Mouse (Mus musculus): ENCODE measurements around the gene Romo1. TPM values are rescaled to one million over a fixed set of nuclear protein-coding genes. Genes with fewer than 3 reads are reported as not detected.
"Not testable (repeated sequence)": the region's sequence is repeated elsewhere in the genome, so short reads cannot be mapped to it uniquely, and the experiment has no call there.

Romo1 gene
- polyA plus RNA-seq (2016; fragmentation: Nextera tagmentation; extraction: Ambion mirVana), result 388 and 397 TPM in 2 replicates

GRCm38 (mm10) chr2:156143953-156144724 is at the start of gene Romo1, which contains the start of gene Nfs1:
Gene Romo1, plus strand, starts transcription at chr2:156144039.
Gene Nfs1, minus strand, starts transcription at chr2:156144186.
- H3K27ac ChIP-seq, result peak within 1 kb of the TSS; percentile 95
- H3K9me3 ChIP-seq, result no peaks in the 10 kb centered on the region
- H3K27me3 ChIP-seq, result no peaks in the 10 kb centered on the region
- WGBS, result under 1% methylated on average over 70 of the region's 70 CpGs
- peak within 1 kb of the TSS; percentile 75 for H3K4me3 ChIP-seq (replicated peaks)
- peaks cover 19% of the 10 kb centered on the region for H3K4me1 ChIP-seq
- ATAC-seq (ENCODE audit: low FRiP score), result peak; percentile 99
- H3K4me2 ChIP-seq, result peak within 1 kb of the TSS; percentile 72
- peak within 1 kb of the TSS; percentile 87 for H3K9ac ChIP-seq
- H3K36me3 ChIP-seq (replicated peaks), result peaks cover 31% of the 10 kb centered on the region

GRCm38 (mm10) chr2:156110627-156111357 is 33.0 kb upstream of the Romo1 start:
- 1% methylated on average over 16 of the region's 16 CpGs for WGBS
- H3K27ac ChIP-seq, result peak overlapping the region; percentile 93
- no peaks in the 10 kb centered on the region for H3K27me3 ChIP-seq
- peak; percentile 75 for ATAC-seq (ENCODE audit: low FRiP score)
- peak overlapping the region; percentile 63 for H3K4me2 ChIP-seq
- peak overlapping the region; percentile 95 for H3K4me3 ChIP-seq (replicated peaks)
- no peaks in the 10 kb centered on the region for H3K9me3 ChIP-seq
- peaks cover 4% of the 10 kb centered on the region for H3K36me3 ChIP-seq (replicated peaks)
- peak overlapping the region; percentile 97 for H3K9ac ChIP-seq
- H3K4me1 ChIP-seq, result peaks cover 16% of the 10 kb centered on the region

GRCm38 (mm10) chr2:156111358-156112079 is 32.3 kb upstream of the Romo1 start, which contains the start of the genes Cpne1 and Rbm12:
Gene Cpne1, minus strand, starts transcription at chr2:156111965.
Gene Rbm12, minus strand, starts transcription at chr2:156111978.
- ATAC-seq (ENCODE audit: low FRiP score), result peak; percentile 97
- Histone ChIP-seq H3K27ac (peak within 1 kb of the TSS; percentile 93), H3K4me3 (replicated peaks) (peak within 1 kb of the TSS; percentile 95), H3K36me3 (replicated peaks) (no peaks in the 10 kb centered on the region), H3K9me3 (no peaks in the 10 kb centered on the region), H3K9ac (peak within 1 kb of the TSS; percentile 97), H3K4me2 (peak within 1 kb of the TSS; percentile 63), H3K27me3 (no peaks in the 10 kb centered on the region), H3K4me1 (peaks cover 16% of the 10 kb centered on the region)
- 1% methylated on average over 72 of the region's 74 CpGs for WGBS

GRCm38 (mm10) chr2:156112080-156112423 is 31.8 kb upstream of the Romo1 start:
- H3K27me3 ChIP-seq; H3K36me3 ChIP-seq (replicated peaks); H3K9me3 ChIP-seq; ATAC-seq (ENCODE audit: low FRiP score): not testable (repeated sequence)
- 25% methylated on average over 5 of the region's 5 CpGs for whole genome bisulfite sequencing
- 0 out of 2 replicates have a peak overlapping the region, but pooled peaks have one; percentile 97 for H3K9ac ChIP-seq
- peak overlapping the region; percentile 93 for H3K27ac ChIP-seq
- H3K4me1 ChIP-seq, result peaks cover 16% of the 10 kb centered on the region
- peak overlapping the region; percentile 95 for H3K4me3 ChIP-seq (replicated peaks)
- peak overlapping the region; percentile 50 for H3K4me2 ChIP-seq

- no peak for ATAC-seq (ENCODE audit: low FRiP score)
- no peak overlapping the region for H3K4me3 ChIP-seq (replicated peaks)
Observed at GRCm38 (mm10) chr2:156119566-156119965, 24.3 kb upstream of the Romo1 start.

GRCm38 (mm10) chr2:156123731-156124130 is 20.1 kb upstream of the Romo1 start:
- no peak overlapping the region for H3K4me3 ChIP-seq (replicated peaks)
- no peaks in the 10 kb centered on the region for H3K9me3 ChIP-seq
- peaks cover 30% of the 10 kb centered on the region for H3K36me3 ChIP-seq (replicated peaks)
- H3K9ac ChIP-seq, result no peak overlapping the region
- ATAC-seq (ENCODE audit: low FRiP score), result no peak
- H3K27ac ChIP-seq, result no peak overlapping the region
- H3K4me2 ChIP-seq, result no peak overlapping the region
- no peaks in the 10 kb centered on the region for H3K4me1 ChIP-seq
- no peaks in the 10 kb centered on the region for H3K27me3 ChIP-seq
- WGBS, result 94% methylated on average over 5 of the region's 5 CpGs

More at GRCm38 (mm10) chr2:156119566-156119965, 24.3 kb upstream of the Romo1 start:
- H3K4me1 ChIP-seq, result no peaks in the 10 kb centered on the region
- no peak overlapping the region for H3K9ac ChIP-seq
- no peaks in the 10 kb centered on the region for H3K9me3 ChIP-seq
- H3K27me3 ChIP-seq, result no peaks in the 10 kb centered on the region
- H3K4me2 ChIP-seq, result no peak overlapping the region
- peaks cover 9% of the 10 kb centered on the region; the same call in 1 of the 2 replicates for H3K36me3 ChIP-seq (replicated peaks)
- no peak overlapping the region for H3K27ac ChIP-seq

- Histone ChIP-seq H3K9me3 (no peaks in the 10 kb centered on the region), H3K27me3 (no peaks in the 10 kb centered on the region), H3K4me2 (no peak within 1 kb of the TSS), H3K4me1 (no peaks in the 10 kb centered on the region), H3K4me3 (replicated peaks) (no peak within 1 kb of the TSS), H3K36me3 (replicated peaks) (peaks cover 30% of the 10 kb centered on the region), H3K27ac (no peak within 1 kb of the TSS), H3K9ac (no peak within 1 kb of the TSS)
- WGBS, result 96% methylated on average over 5 of the region's 5 CpGs
- ATAC-seq (ENCODE audit: low FRiP score), result no peak
Observed at GRCm38 (mm10) chr2:156126992-156127391, 16.8 kb upstream of the Romo1 start, which contains the start of gene Gm28036. Gene Gm28036, minus strand, starts transcription at chr2:156127092.

- no peaks in the 10 kb centered on the region for H3K4me1 ChIP-seq
- H3K27me3 ChIP-seq, result no peaks in the 10 kb centered on the region
- H3K36me3 ChIP-seq (replicated peaks), result peaks cover 7% of the 10 kb centered on the region
- no peaks in the 10 kb centered on the region for H3K9me3 ChIP-seq
- WGBS, result 92% methylated on average over 5 of the region's 5 CpGs
- no peak overlapping the region for H3K4me2 ChIP-seq
- H3K27ac ChIP-seq, result no peak overlapping the region
- no peak overlapping the region for H3K9ac ChIP-seq
- no peak for ATAC-seq (ENCODE audit: low FRiP score)
- H3K4me3 ChIP-seq (replicated peaks), result no peak overlapping the region
Observed at GRCm38 (mm10) chr2:156134161-156134560, 9.7 kb upstream of the Romo1 start.

- no peak for ATAC-seq (ENCODE audit: low FRiP score)
- Histone ChIP-seq H3K4me3 (replicated peaks) (no peak overlapping the region), H3K36me3 (replicated peaks) (peaks cover 9% of the 10 kb centered on the region), H3K27me3 (no peaks in the 10 kb centered on the region), H3K9me3 (no peaks in the 10 kb centered on the region), H3K4me1 (no peaks in the 10 kb centered on the region), H3K9ac (no peak overlapping the region), H3K4me2 (no peak overlapping the region), H3K27ac (no peak overlapping the region)
- WGBS, result 89% methylated on average over 6 of the region's 6 CpGs
Observed at GRCm38 (mm10) chr2:156135695-156136094, 8.1 kb upstream of the Romo1 start.

GRCm38 (mm10) chr2:156142820-156143219 is 1.0 kb upstream of the Romo1 start:
- 77% methylated on average over 2 of the region's 2 CpGs for WGBS
- ATAC-seq (ENCODE audit: low FRiP score), result no peak

GRCm38 (mm10) chr2:156143367-156143766 is 472 bp upstream of the Romo1 start:
- Histone ChIP-seq H3K27me3 (no peaks in the 10 kb centered on the region), H3K4me3 (replicated peaks) (peak overlapping the region; percentile 75), H3K4me2 (peak overlapping the region; percentile 72), H3K36me3 (replicated peaks) (peaks cover 24% of the 10 kb centered on the region), H3K9me3 (no peaks in the 10 kb centered on the region), H3K9ac (peak overlapping the region; percentile 87), H3K27ac (peak overlapping the region; percentile 95), H3K4me1 (peaks cover 19% of the 10 kb centered on the region)
- 3% methylated on average over 16 of the region's 16 CpGs for WGBS
- no peak; the same call in 1 of the 2 replicates for ATAC-seq (ENCODE audit: low FRiP score)

More at GRCm38 (mm10) chr2:156142820-156143219, 1.0 kb upstream of the Romo1 start:
- Histone ChIP-seq H3K9me3 (no peaks in the 10 kb centered on the region), H3K27me3 (no peaks in the 10 kb centered on the region), H3K27ac (no peak overlapping the region), H3K4me3 (replicated peaks) (peak overlapping the region; percentile 75), H3K4me1 (peaks cover 19% of the 10 kb centered on the region), H3K36me3 (replicated peaks) (peaks cover 18% of the 10 kb centered on the region), H3K9ac (peak overlapping the region; percentile 87), H3K4me2 (peak overlapping the region; percentile 72)
